Mouse (Mus musculus) forebrain, postnatal 0 days (tissue): Measurements from ENCODE around the gene Mllt11. TPM values are rescaled to one million over a fixed set of nuclear protein-coding genes. Genes with fewer than 3 reads are reported as not detected.

Experiments
- ATAC-seq: fragments of 200-750 bp; cut with Nextera tagmentation; 2 replicates; pipeline ENCODE4 v1.8.0; 2017; ENCODE audit warnings: mild to moderate bottlenecking, moderate library complexity
- DNase-seq: peaks from one replicate; pipeline ENCODE4 v3.0.0-alpha.2; 2015
- H3K27ac ChIP-seq: fragments of 300-500 bp; sonication (generic); 2 replicates; pipeline ENCODE4 v1.5.1; 2014; ENCODE audit warnings: low read depth, mild to moderate bottlenecking, antibody characterized with exemption, low read length, moderate library complexity, mixed read lengths
- H3K27me3 ChIP-seq: fragments of 300-500 bp; sonication (generic); 2 replicates; pipeline ENCODE4 v1.6.1; 2014; ENCODE audit warnings: mild to moderate bottlenecking, low read length, mixed read lengths; ENCODE audit not compliant: insufficient read depth
- H3K36me3 ChIP-seq: fragments of 300-500 bp; sonication (generic); 2 replicates; pipeline ENCODE4 v1.6.1; 2014; ENCODE audit warnings: mild to moderate bottlenecking, moderate library complexity; ENCODE audit not compliant: insufficient read depth
- H3K4me1 ChIP-seq: fragments of 300-500 bp; sonication (generic); 2 replicates; pipeline ENCODE4 v1.6.1; 2014; ENCODE audit warnings: antibody characterized with exemption; ENCODE audit not compliant: insufficient read depth
- H3K4me2 ChIP-seq: fragments of 300-500 bp; sonication (generic); 2 replicates; pipeline ENCODE4 v1.6.1; 2014; ENCODE audit warnings: low read depth, mild to moderate bottlenecking, moderate library complexity
- H3K4me3 ChIP-seq: fragments of 300-500 bp; sonication (generic); 2 replicates; pipeline ENCODE4 v1.5.1; 2014; ENCODE audit warnings: low read depth, low read length, mixed read lengths
- H3K9ac ChIP-seq: fragments of 300-500 bp; sonication (generic); 2 replicates; pipeline ENCODE4 v1.6.1; 2014; ENCODE audit warnings: mild to moderate bottlenecking
- H3K9me3 ChIP-seq: fragments of 300-500 bp; sonication (generic); 2 replicates; pipeline ENCODE4 v1.6.1; 2016; ENCODE audit warnings: low read length
- CTCF ChIP-seq: sonication (generic); IDR thresholded peaks from 2 replicates; pipeline ENCODE4 v1.5.1; 2016; ENCODE audit warnings: antibody characterized with exemption, control low read depth, low read depth
- WGBS: fragments of 180-500 bp; shearing (Covaris S2); extraction: QIAGEN DNeasy Blood & Tissue Kit; methylation state at CpG from one replicate; pipeline ENCODE4 v1.1.7; 2014; 5-methylcytosine and 5-hydroxymethylcytosine counted together
- polyA plus RNA-seq: library from polyadenylated mRNA; unstranded; fragments of >200 nt; fragmentation: Nextera tagmentation; extraction: Ambion mirVana; gene quantifications from 2 replicates; pipeline ENCODE4 v1.2.1, GENCODE M21; 2015
- total RNA-seq: library from RNA; depleted of rRNA; stranded (reverse); fragments of >200 nt; gene quantifications from 2 replicates; pipeline ENCODE4 v1.2.3, GENCODE M21; 2014

The Mllt11 gene
- total and polyA plus RNA-seq, 2 experiments from 2014 or later, result 207 to 578 TPM

DNA sequence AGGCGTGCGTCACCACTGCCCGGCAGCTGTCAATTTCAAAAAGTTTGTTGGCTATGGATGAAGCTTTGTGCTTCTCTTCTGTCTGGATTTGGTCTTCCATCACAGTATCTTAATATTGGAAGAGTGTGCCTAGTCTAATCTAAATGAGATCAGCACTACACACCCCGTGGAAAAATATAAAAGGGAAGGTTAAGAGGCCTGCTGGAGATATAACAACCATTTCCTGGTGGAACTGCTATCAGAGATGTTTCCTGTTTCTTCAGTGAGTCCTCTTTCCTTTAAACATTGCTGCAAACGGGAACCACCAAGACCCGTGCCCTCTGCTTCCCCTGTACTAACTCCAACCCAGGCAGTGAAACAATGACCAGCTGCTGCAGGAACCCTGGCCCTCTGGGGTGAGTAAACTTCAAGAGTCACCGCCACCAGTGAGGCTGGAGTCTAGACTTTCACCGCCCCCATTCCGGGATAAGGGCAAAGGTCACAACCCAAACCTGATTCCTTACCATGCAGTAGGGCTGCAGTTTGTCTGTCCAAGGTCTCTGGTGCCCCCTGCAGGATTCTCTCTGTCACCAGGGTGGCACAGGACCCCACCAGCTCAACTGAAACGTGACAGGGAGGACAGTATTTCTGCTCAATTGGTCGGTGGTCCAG, 31.2 kb upstream of the Mllt11 start:
- ATAC-seq (no peak), DNase-seq (peak; percentile 40)
- H3K4me1 ChIP-seq, result no peaks in the 10 kb centered on the region
- no peak overlapping the region for H3K4me3 ChIP-seq
- H3K9me3 ChIP-seq, result no peaks in the 10 kb centered on the region
- 55% methylated on average over 11 of the region's 11 CpGs for WGBS
- no peak overlapping the region for H3K27ac ChIP-seq
- no peaks in the 10 kb centered on the region for H3K27me3 ChIP-seq
- no peak overlapping the region for H3K9ac ChIP-seq
- TF ChIP-seq CTCF, result peak; percentile 68
- no peak overlapping the region for H3K4me2 ChIP-seq
- peaks cover 62% of the 10 kb centered on the region for H3K36me3 ChIP-seq

GRCm38 (mm10) chr3:95261975-95262374, 30.0 kb upstream of the Mllt11 start:
- no peak overlapping the region for H3K4me3 ChIP-seq
- no peak overlapping the region for H3K4me2 ChIP-seq
- peaks cover 63% of the 10 kb centered on the region for H3K36me3 ChIP-seq
- ATAC-seq, result no peak
- H3K9me3 ChIP-seq, result no peaks in the 10 kb centered on the region
- DNase-seq, result no peak
- 97% methylated on average over 4 of the region's 4 CpGs for WGBS
- no peak overlapping the region for H3K27ac ChIP-seq
- no peaks in the 10 kb centered on the region for H3K4me1 ChIP-seq
- no peak overlapping the region for H3K9ac ChIP-seq
- TF ChIP-seq CTCF, result no peak
- no peaks in the 10 kb centered on the region for H3K27me3 ChIP-seq

DNA sequence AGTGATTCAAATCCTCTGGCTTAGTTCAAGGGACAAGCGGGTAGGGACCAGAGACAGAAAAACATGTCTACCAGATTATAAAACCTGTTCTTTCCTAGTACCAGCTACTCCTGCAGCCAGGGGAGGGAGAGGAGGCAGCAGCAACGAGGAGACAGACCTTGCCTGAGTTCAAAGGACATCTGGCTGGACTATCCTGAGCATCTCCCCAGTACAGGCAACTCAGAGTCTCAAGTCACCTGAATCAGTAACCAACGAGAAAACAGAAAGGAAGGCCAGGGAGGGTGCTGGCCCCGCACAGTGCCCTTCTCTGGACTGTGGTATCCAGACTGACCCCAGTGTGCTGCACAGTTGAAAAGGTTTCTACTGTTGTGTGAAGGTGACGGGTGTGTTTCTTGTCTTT, 25.0 kb upstream of the Mllt11 start:
- Histone ChIP-seq H3K27ac (no peak overlapping the region), H3K9me3 (no peaks in the 10 kb centered on the region), H3K9ac (no peak overlapping the region), H3K4me3 (no peak overlapping the region), H3K27me3 (no peaks in the 10 kb centered on the region), H3K4me2 (no peak overlapping the region), H3K36me3 (peaks cover 67% of the 10 kb centered on the region), H3K4me1 (no peaks in the 10 kb centered on the region)
- DNase-seq (no peak), ATAC-seq (no peak)
- 84% methylated on average over 5 of the region's 5 CpGs for WGBS
- TF ChIP-seq CTCF, result no peak

DNA sequence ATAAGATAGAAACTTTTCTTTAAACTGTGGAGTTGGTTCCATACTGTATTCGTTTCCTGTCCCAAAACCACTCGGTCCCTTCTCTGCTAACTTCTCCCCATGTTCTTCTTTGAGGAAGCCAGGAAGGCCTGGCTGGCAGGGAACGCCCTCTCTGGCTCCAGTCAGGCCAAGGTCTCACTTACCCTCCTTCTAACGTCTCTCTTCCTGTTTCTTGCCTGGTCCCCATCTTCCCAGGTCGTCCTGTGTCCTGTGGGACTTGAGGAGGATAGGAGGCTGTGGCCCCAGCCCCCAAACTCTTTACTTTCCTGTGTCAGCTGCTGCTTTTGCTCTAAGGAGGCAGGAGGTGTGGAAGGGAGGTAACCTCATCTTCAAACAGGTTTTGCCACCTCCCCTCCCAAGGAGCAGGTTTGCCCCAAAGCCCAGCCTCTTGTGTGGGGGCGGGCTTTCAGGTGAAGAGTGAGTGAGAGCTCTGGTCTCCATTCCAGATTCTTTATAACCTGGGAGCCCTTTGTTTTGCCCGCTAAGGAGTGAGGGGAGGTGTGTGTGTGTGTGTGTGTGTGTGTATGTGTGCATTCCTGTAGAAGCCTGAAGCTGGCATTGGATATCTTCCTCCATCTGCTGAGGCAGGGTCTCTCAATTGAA, 18.9 kb upstream of the Mllt11 start, which contains the start of gene Bnipl:
Gene Bnipl, minus strand, starts transcription at position 411 of the 642 bp plus-strand sequence.
- DNase-seq (no peak), ATAC-seq (no peak)
- Histone ChIP-seq H3K9me3 (no peaks in the 10 kb centered on the region), H3K4me1 (no peaks in the 10 kb centered on the region), H3K9ac (no peak within 1 kb of the TSS), H3K36me3 (peaks cover 29% of the 10 kb centered on the region), H3K27ac (no peak within 1 kb of the TSS), H3K4me2 (no peak within 1 kb of the TSS), H3K4me3 (no peak within 1 kb of the TSS), H3K27me3 (no peaks in the 10 kb centered on the region)
- 58% methylated on average over 7 of the region's 7 CpGs for WGBS
- TF ChIP-seq CTCF, result no peak

DNA sequence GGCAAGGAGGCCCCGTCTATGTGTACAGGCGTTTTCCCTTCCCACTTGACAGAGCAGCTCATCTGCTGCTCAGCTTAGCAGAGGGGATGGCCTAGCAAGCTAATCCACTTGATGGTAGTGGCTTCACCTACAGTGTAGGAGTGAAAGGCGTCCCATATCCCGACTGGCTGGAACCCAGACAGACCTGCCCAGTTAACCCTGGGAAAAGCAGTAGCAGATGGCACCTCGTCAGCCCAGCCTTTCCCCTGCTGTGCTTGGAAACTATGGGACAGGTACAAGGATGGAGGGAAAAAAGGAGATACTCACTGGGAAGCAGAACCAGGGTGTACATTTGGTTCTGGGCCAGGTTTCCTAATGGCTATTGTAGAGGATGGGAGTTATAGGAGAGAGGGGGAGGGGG, 18.4 kb upstream of the Mllt11 start:
- no peaks in the 10 kb centered on the region for H3K27me3 ChIP-seq
- H3K4me2 ChIP-seq, result no peak overlapping the region
- H3K9me3 ChIP-seq, result no peaks in the 10 kb centered on the region
- 80% methylated on average over 5 of the region's 5 CpGs for WGBS
- H3K9ac ChIP-seq, result no peak overlapping the region
- peaks cover 24% of the 10 kb centered on the region for H3K36me3 ChIP-seq
- ATAC-seq, result no peak
- H3K27ac ChIP-seq, result no peak overlapping the region
- TF ChIP-seq CTCF, result no peak
- H3K4me3 ChIP-seq, result no peak overlapping the region
- DNase-seq, result no peak
- H3K4me1 ChIP-seq, result no peaks in the 10 kb centered on the region

GRCm38 (mm10) chr3:95247660-95248336, 15.8 kb upstream of the Mllt11 start:
- DNase-seq (no peak), ATAC-seq (no peak)
- no peak overlapping the region for H3K4me3 ChIP-seq

More at GRCm38 (mm10) chr3:95247660-95248336, 15.8 kb upstream of the Mllt11 start:
- no peaks in the 10 kb centered on the region for H3K9me3 ChIP-seq
- H3K4me2 ChIP-seq, result no peak overlapping the region
- 88% methylated on average over 1 of the region's 1 CpGs for WGBS
- no peak for TF ChIP-seq CTCF
- H3K36me3 ChIP-seq, result peaks cover 10% of the 10 kb centered on the region; the same call in 1 of the 2 replicates
- no peaks in the 10 kb centered on the region for H3K27me3 ChIP-seq
- no peaks in the 10 kb centered on the region for H3K4me1 ChIP-seq
- H3K27ac ChIP-seq, result no peak overlapping the region
- H3K9ac ChIP-seq, result no peak overlapping the region
